Mouse (Mus musculus) stomach, postnatal 0 days (tissue): ENCODE data around the gene Cdc42bpa.

Source experiments
- CTCF ChIP-seq: IDR thresholded peaks from 2 replicates; pipeline ENCODE4 v1.5.1; 2016; ENCODE audit warnings: antibody characterized with exemption, low read depth, mild to moderate bottlenecking, moderate library complexity
- EP300 ChIP-seq: optimal IDR thresholded peaks from 2 replicates; pipeline ENCODE3; 2016; ENCODE audit warnings: antibody characterized with exemption

DNA sequence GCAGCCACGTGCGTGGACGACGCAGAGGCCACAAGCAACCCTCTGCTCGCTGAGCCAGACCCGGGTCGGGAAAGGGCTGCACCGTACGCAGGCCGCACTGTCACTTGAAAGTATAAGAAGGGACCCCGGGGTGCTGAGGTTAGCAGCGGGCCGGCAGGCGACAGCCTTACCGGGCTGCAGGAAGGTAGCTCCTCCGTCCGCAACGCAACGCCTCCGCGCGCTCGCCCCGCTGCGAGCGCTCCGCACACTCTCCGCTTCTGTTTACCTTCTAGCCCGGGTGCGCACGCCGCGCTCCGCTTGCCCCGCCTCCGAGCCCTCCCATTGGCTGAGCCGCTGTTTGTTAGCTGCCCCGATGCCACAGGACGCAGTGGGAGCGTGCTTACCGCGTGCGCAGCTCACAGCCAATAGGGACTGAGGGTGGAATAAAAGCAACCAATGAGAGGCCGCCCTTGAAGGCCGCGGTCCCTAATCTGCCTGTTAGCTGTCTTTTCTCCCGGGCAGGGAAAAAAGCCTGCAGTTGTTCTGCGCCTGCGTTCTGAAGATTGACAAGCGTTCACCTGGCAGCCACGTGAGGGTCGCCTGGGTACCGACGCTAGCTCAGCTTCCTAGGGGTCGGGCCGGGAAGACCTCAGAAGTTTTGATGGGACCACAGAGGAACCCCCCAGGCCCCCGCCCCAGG is 235.6 kb downstream of the Cdc42bpa start:
- no peak for TF ChIP-seq CTCF
- TF ChIP-seq EP300: no peak
